Mouse (Mus musculus) B cell, adult 2 months (primary cell): ENCODE measurements at regions not wholly inside any gene's neighbourhood (a gene's known extent, or its start where the extent isn't known, plus 50 kb on each side); places are given as distances from the start of the nearest gene placed in this dataset.

Experiments
- DNase-seq, 2 experiments: peaks; one replicate each; pipeline ENCODE4 v3.0.0; 2022

GRCm38 (mm10) chr9:67114099-67114498, 64.9 kb upstream of the Tpm1 start:
- no peak for DNase-seq

DNA sequence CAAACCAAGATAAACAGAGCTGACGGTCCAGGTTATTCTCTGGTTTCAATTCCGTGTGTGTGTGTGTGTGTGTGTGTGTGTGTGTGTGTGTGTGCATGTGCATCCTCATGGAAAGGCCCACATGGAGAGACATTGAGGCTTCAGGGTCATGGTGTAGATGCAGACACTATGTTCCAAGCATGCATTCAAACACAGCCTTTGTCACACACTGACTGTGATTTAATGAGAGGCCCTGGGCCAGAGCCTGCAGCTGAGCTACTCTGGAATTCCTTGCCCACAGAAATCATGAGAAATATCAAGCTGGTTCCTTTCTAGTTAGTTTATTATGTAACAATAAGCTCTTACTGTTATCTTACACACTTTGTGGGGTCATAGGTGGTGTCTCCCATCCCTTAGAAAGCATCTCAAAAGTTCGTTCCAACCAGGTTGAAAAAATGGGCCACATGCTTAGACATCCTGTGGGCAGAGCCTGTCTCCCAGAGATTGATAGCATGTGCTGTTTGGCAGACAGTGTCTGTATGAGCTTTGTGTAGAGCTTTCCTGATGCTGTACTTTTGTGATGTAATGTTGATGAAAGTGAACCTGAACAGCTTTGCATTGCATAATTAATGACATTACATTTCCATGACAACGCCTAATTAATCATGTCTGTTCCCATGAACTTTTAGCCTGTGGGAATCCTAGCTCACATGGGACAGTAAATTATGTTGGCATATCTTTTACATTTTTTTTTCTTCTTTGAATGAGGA, 62.8 kb upstream of the Tpm1 start:
- DNase-seq: no peak

GRCm38 (mm10) chr9:67107938-67108337, 58.7 kb upstream of the Tpm1 start:
- DNase-seq: no peak

- DNase-seq: no peak
Measured at GRCm38 (mm10) chr9:67105867-67106266, 56.7 kb upstream of the Tpm1 start.

GRCm38 (mm10) chr9:67105216-67105615, 56.0 kb upstream of the Tpm1 start:
- no peak for DNase-seq

DNA sequence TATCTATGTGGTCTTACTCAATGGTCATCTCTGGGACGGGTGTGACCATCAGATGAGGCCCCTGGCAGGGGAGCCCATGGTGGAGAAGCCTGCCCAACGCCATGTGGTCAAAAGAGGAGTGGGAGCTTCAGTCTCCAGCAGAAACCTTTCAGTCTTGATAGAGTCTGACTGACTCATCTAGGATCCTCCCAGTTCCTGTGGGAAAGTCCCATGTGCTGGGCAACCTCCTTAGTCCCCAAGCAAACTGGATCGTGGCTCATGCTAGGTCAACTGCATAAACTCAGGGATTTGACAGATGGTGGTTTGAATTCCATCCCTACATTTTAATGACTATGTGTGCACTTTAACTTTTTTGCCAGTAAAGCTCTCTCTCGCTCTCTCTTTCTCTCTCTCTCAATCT, 55.4 kb upstream of the Tpm1 start:
- DNase-seq: no peak

- DNase-seq: no peak
Measured at GRCm38 (mm10) chr9:67102578-67102977, 53.4 kb upstream of the Tpm1 start.

DNA sequence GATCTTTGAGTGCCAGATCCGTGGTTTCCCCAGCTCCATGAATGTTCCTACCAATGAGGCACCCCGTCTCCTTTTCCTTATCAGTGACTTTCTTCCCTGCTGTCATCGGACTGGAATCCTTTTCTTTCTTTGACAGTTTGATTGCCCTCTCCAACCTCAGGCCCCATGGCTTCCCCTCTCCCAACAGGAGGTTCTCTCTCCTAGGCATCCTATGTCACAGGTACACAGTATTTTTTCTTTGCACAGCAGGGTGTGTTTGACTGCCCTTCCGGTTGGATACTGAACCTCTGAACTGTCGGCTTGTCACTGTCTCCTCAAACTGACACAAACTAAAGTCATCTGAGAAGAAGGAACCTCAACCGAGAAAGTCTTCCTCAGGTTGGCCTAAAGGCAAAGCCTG, 50.3 kb upstream of the Tpm1 start:
- DNase-seq: no peak
